Mouse (Mus musculus) ES-Bruce4 (cell line): Measurements from ENCODE around the gene Paqr3.

Experiments
- CTCF ChIP-seq: IDR thresholded peaks from one replicate; pipeline ENCODE4 v1.8.1; 2011; ENCODE audit warnings: low read depth, low read length
- EP300 ChIP-seq: IDR thresholded peaks from 2 replicates; pipeline ENCODE4 v1.6.1; 2011; ENCODE audit warnings: low read depth, low read length; ENCODE audit not compliant: insufficient read depth
- POLR2A ChIP-seq: IDR thresholded peaks from one replicate; pipeline ENCODE4 v1.8.1; 2011; ENCODE audit warnings: low read length; ENCODE audit not compliant: insufficient read depth

DNA sequence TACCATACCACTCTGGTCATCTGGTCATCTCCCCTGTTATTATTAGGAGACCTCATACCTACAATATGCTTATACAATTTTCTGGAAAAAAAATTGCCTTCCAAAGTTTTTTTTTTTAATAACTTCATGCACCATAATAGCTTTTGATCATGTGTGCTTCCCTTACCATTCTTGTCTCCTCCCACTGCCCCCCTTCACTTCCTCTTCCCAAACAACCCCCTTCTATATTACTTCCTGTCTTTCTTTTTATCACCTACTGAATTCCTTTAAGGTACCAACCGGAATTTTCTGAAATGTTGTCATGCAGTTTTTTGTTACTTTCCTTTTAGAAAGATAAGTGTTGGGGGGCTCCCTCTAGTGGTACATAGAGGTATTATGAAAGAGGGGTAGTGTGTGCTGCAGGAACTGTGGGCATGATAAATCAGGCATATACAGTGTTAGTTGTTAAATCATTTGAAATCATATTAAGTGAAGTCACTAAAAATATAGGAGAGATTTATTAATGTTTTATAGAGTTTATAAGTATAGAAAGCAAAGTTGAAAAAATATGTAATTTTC is 55.8 kb downstream of the Paqr3 start:
- no peak for TF ChIP-seq CTCF
- no peak for TF ChIP-seq POLR2A
- TF ChIP-seq EP300, result no peak
